Mouse (Mus musculus) CH12.LX (cell line): ENCODE measurements at regions not wholly inside any gene's neighbourhood (a gene's known extent, or its start where the extent isn't known, plus 50 kb on each side); places are given as distances from the start of the nearest gene placed in this dataset.

Experiments
- DNase-seq: peaks from one replicate; pipeline ENCODE4 v3.0.0-alpha.2; 2013; ENCODE audit errors: extremely low read depth
- H3K27ac ChIP-seq: 2 replicates; pipeline ENCODE4 v1.5.1; 2012; ENCODE audit warnings: low read depth, mild to moderate bottlenecking, control low read depth, moderate library complexity; ENCODE audit not compliant: insufficient read depth
- H3K27me3 ChIP-seq: replicated peaks from 2 replicates; pipeline ENCODE3; 2012; ENCODE audit warnings: inconsistent platforms
- H3K36me3 ChIP-seq, 2 experiments: replicated peaks in 1 of 2; 2 replicates each; pipeline versions ENCODE3 to v1.6.1; 2012; ENCODE audit warnings: inconsistent platforms in 1 of 2, low read length in 1 of 2, mild to moderate bottlenecking in 1 of 2, mixed read lengths in 1 of 2, moderate library complexity in 1 of 2; ENCODE audit not compliant: control insufficient read depth in 1 of 2, insufficient read depth in 1 of 2
- H3K4me1 ChIP-seq, 2 experiments: 2 replicates each; pipeline ENCODE4 v1.6.1; 2012; ENCODE audit warnings: inconsistent platforms in 1 of 2, moderate library complexity in 1 of 2; ENCODE audit not compliant: insufficient read depth in 2 of 2, control insufficient read depth in 1 of 2
- H3K4me2 ChIP-seq: 2 replicates; pipeline ENCODE4 v1.6.1; 2012; ENCODE audit warnings: low read depth, mild to moderate bottlenecking, control low read depth; ENCODE audit not compliant: poor library complexity, insufficient read depth, severe bottlenecking
- H3K4me3 ChIP-seq, 3 experiments: fragments of 150-350 bp in 1 of 3; sonication (generic) in 1 of 3; replicated peaks in 1 of 3; 2 replicates each; pipeline versions ENCODE3 to v1.5.1; 2011 to 2012; ENCODE audit warnings: low read depth in 2 of 3, low read length in 2 of 3, mild to moderate bottlenecking in 2 of 3, moderate library complexity in 2 of 3, control low read depth in 1 of 3, improper control_type of control experiment in 1 of 3, inconsistent platforms in 1 of 3, mixed read lengths in 1 of 3; ENCODE audit not compliant: poor library complexity in 1 of 3
- H3K79me2 ChIP-seq: replicated peaks from 2 replicates; pipeline ENCODE4 v1.6.1; 2012; ENCODE audit warnings: mild to moderate bottlenecking, moderate library complexity; ENCODE audit not compliant: control insufficient read depth, poor library complexity, insufficient read depth, severe bottlenecking; ENCODE audit errors: extremely low read depth
- H3K9ac ChIP-seq: 2 replicates; pipeline ENCODE4 v1.6.1; 2012; ENCODE audit warnings: low read depth, mild to moderate bottlenecking, control low read depth, moderate library complexity; ENCODE audit not compliant: insufficient read depth
- H3K9me3 ChIP-seq: replicated peaks from 2 replicates; pipeline ENCODE3; 2012; ENCODE audit warnings: low read length, inconsistent platforms, mixed read lengths
- BHLHE40 ChIP-seq: IDR thresholded peaks from 2 replicates; pipeline ENCODE4 v1.6.1; 2011; ENCODE audit warnings: mild to moderate bottlenecking, low read depth, low read length, improper control_type of control experiment
- CHD2 ChIP-seq: IDR thresholded peaks from 2 replicates; pipeline ENCODE4 v1.6.1; 2011; ENCODE audit warnings: low read length, improper control_type of control experiment
- CTCF ChIP-seq, 2 experiments: IDR thresholded peaks in 1 of 2; conservative IDR thresholded peaks in 1 of 2; 2 replicates each; pipeline ENCODE4 v1.5.1; 2011 to 2012; ENCODE audit warnings: low read depth in 2 of 2, low read length in 2 of 2, improper control_type of control experiment in 1 of 2, inconsistent platforms in 1 of 2, mild to moderate bottlenecking in 1 of 2, moderate library complexity in 1 of 2
- ELF1 ChIP-seq: IDR thresholded peaks from 2 replicates; pipeline ENCODE4 v1.6.1; 2014; ENCODE audit warnings: low read depth, mild to moderate bottlenecking, inconsistent platforms, low read length, improper control_type of control experiment
- EP300 ChIP-seq: IDR thresholded peaks from 2 replicates; pipeline ENCODE4 v1.6.1; 2011; ENCODE audit warnings: low read length, improper control_type of control experiment
- GABPA ChIP-seq: IDR thresholded peaks from 2 replicates; pipeline ENCODE4 v1.6.1; 2012; ENCODE audit warnings: low read depth, low read length, improper control_type of control experiment, inconsistent platforms; ENCODE audit not compliant: insufficient replicate concordance
- HCFC1 ChIP-seq: IDR thresholded peaks from 2 replicates; pipeline ENCODE4 v1.6.1; 2012; ENCODE audit warnings: low read depth, mild to moderate bottlenecking, inconsistent platforms, low read length, improper control_type of control experiment
- IRF4 ChIP-seq: IDR thresholded peaks from 2 replicates; pipeline ENCODE4 v1.6.1; 2014; ENCODE audit warnings: low read depth, mild to moderate bottlenecking, inconsistent platforms, low read length, improper control_type of control experiment
- JUN ChIP-seq: IDR thresholded peaks from 2 replicates; pipeline ENCODE4 v1.6.1; 2011; ENCODE audit warnings: low read depth, mild to moderate bottlenecking, low read length, improper control_type of control experiment, moderate library complexity; ENCODE audit not compliant: insufficient read depth
- MAFK ChIP-seq: IDR thresholded peaks from 2 replicates; pipeline ENCODE4 v1.6.1; 2011; ENCODE audit warnings: low read length, improper control_type of control experiment; ENCODE audit not compliant: insufficient replicate concordance
- MAX ChIP-seq: IDR thresholded peaks from 2 replicates; pipeline ENCODE4 v1.6.1; 2011; ENCODE audit warnings: low read length, improper control_type of control experiment
- MAZ ChIP-seq: IDR thresholded peaks from 2 replicates; pipeline ENCODE4 v1.6.1; 2012; ENCODE audit warnings: low read depth, mild to moderate bottlenecking, inconsistent platforms, low read length, improper control_type of control experiment, moderate library complexity
- MXI1 ChIP-seq: IDR thresholded peaks from 2 replicates; pipeline ENCODE4 v1.6.1; 2011; ENCODE audit warnings: mild to moderate bottlenecking, low read depth, low read length, improper control_type of control experiment
- MYC ChIP-seq: IDR thresholded peaks from 2 replicates; pipeline ENCODE4 v1.6.1; 2011; ENCODE audit warnings: low read depth, mild to moderate bottlenecking, improper control_type of control experiment, low read length
- NELFE ChIP-seq: IDR thresholded peaks from 2 replicates; pipeline ENCODE4 v1.6.1; 2011; ENCODE audit warnings: low read depth, low read length, improper control_type of control experiment
- NRF1 ChIP-seq: IDR thresholded peaks from 2 replicates; pipeline ENCODE4 v1.6.1; 2014; ENCODE audit warnings: low read depth, mild to moderate bottlenecking, inconsistent platforms, low read length, improper control_type of control experiment, moderate library complexity
- PAX5 ChIP-seq: IDR thresholded peaks from 2 replicates; pipeline ENCODE4 v1.6.1; 2012; ENCODE audit warnings: low read length, inconsistent platforms, mixed read lengths
- POLR2A ChIP-seq: IDR thresholded peaks from 2 replicates; pipeline ENCODE4 v1.6.1; 2011; ENCODE audit warnings: low read depth, mild to moderate bottlenecking, improper control_type of control experiment, low read length
- POLR2AphosphoS2 ChIP-seq: IDR thresholded peaks from 2 replicates; pipeline ENCODE4 v1.6.1; 2011; ENCODE audit warnings: low read depth, low read length, improper control_type of control experiment
- RAD21 ChIP-seq: IDR thresholded peaks from 2 replicates; pipeline ENCODE4 v1.6.1; 2011; ENCODE audit warnings: low read depth, mild to moderate bottlenecking, low read length, improper control_type of control experiment, moderate library complexity
- SIN3A ChIP-seq: IDR thresholded peaks from 2 replicates; pipeline ENCODE4 v1.6.1; 2012; ENCODE audit warnings: low read length, improper control_type of control experiment, inconsistent platforms
- SMC3 ChIP-seq: IDR thresholded peaks from 2 replicates; pipeline ENCODE4 v1.6.1; 2011; ENCODE audit warnings: low read depth, low read length, improper control_type of control experiment
- UBTF ChIP-seq: IDR thresholded peaks from 2 replicates; pipeline ENCODE4 v1.6.1; 2012; ENCODE audit warnings: low read depth, mild to moderate bottlenecking, inconsistent platforms, low read length, improper control_type of control experiment, moderate library complexity
- USF1 ChIP-seq: IDR thresholded peaks from 2 replicates; pipeline ENCODE4 v1.6.1; 2014; ENCODE audit warnings: low read depth, mild to moderate bottlenecking, inconsistent platforms, low read length, improper control_type of control experiment
- ZC3H11A ChIP-seq: IDR thresholded peaks from 2 replicates; pipeline ENCODE4 v1.6.1; 2012; ENCODE audit warnings: low read depth, mild to moderate bottlenecking, inconsistent platforms, low read length, improper control_type of control experiment
- ZKSCAN1 ChIP-seq: IDR thresholded peaks from 2 replicates; pipeline ENCODE4 v1.6.1; 2012; ENCODE audit warnings: low read depth, inconsistent platforms, low read length, improper control_type of control experiment, borderline replicate concordance
- dilution Hi-C: fragments of 300-500 bp; cut with MboI; formaldehyde crosslinking; loops from 2 replicates; pipeline ENCODE4 v1.14.3; 2020; ENCODE audit warnings: low sequenced_read_pairs; ENCODE audit not compliant: extremely low pct_unique_long_range_greater_than_20kb, extremely low pct_ligation_motif_present
- in situ Hi-C: fragments of 300-500 bp; cut with MboI; formaldehyde crosslinking; loops from 3 replicates; pipeline ENCODE4 v1.14.3; 2019; ENCODE audit warnings: low sequenced_read_pairs, low pct_ligation_motif_present, low pct_unique_long_range_greater_than_20kb, mixed read lengths

- no peak overlapping the region for H3K4me2 ChIP-seq
- H3K79me2 ChIP-seq = no peaks in the 10 kb centered on the region
- peaks cover 56% of the 10 kb centered on the region for H3K9me3 ChIP-seq
- no peak overlapping the region for H3K9ac ChIP-seq
- DNase-seq = no peak
- in situ Hi-C loops = no loop called here
- TF ChIP-seq SMC3 = no peak
- TF ChIP-seq CHD2 = no peak
- no peak for TF ChIP-seq UBTF
- TF ChIP-seq USF1 = no peak
- no peak for TF ChIP-seq IRF4
- TF ChIP-seq MAFK = no peak
- no peak for TF ChIP-seq RAD21
- no peak for TF ChIP-seq MYC
- dilution Hi-C loops = no loop called here
- H3K27me3 ChIP-seq = no peaks in the 10 kb centered on the region
- H3K27ac ChIP-seq = no peak overlapping the region
- no peak overlapping the region for H3K4me3 ChIP-seq
- no peaks in the 10 kb centered on the region for H3K36me3 ChIP-seq
- no peaks in the 10 kb centered on the region for H3K4me1 ChIP-seq
Observed at GRCm38 (mm10) chr9:94361011-94361410, 176.9 kb downstream of the 1190002N15Rik start.

DNA sequence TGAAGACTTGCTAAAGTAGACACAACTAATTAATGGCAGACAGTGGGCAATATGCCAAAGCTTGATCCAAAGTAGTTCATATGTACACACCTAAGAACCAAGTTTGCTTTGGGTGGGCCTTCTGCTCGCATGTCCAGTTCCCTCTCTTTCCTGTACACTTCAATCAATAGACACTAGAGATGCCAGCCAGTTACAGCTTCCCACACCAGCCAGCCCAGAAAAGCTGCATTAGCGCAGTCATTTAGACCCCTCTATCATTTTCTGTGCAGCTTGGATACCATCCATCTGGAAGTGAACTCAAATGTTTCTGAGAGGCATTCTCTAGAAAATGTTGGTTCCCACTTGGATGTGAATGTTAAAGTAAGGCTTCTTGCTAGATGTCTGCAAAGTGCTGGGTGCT is 179.7 kb downstream of the 1190002N15Rik start:
- H3K9ac ChIP-seq = no peak overlapping the region
- TF ChIP-seq POLR2A (no peak), ZC3H11A (no peak)
- DNase-seq = no peak
- no peak overlapping the region for H3K4me2 ChIP-seq
- in situ Hi-C loops (no loop called here), dilution Hi-C loops (no loop called here)
- H3K4me3 ChIP-seq = no peak overlapping the region
- H3K4me1 ChIP-seq = no peaks in the 10 kb centered on the region
- H3K9me3 ChIP-seq = peaks cover 45% of the 10 kb centered on the region
- H3K79me2 ChIP-seq = no peaks in the 10 kb centered on the region
- H3K36me3 ChIP-seq = no peaks in the 10 kb centered on the region
- H3K27ac ChIP-seq = no peak overlapping the region
- no peaks in the 10 kb centered on the region for H3K27me3 ChIP-seq

DNA sequence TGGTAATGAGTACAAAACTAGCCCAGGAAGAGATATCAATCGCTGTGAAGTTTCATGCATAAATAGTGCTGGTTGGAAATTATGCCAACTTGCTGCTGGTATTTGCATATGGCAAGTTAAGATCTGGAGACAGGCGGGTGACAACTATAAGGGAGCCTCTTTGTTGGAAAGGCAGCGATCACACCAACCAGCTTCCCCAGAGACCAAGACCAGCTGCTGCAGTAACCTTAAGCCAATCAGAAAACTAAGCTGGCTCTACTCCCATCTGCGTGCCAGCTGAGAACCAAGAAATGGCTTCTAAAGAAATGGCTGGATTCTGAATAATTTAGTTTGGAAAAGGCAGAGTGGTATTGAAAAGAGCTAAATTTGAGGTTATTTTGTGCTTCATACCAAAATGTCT is 195.9 kb downstream of the 1190002N15Rik start:
- no peak for DNase-seq
- H3K36me3 ChIP-seq = no peaks in the 10 kb centered on the region
- H3K4me3 ChIP-seq = no peak overlapping the region
- no peaks in the 10 kb centered on the region for H3K79me2 ChIP-seq
- in situ Hi-C loops = no loop called here
- dilution Hi-C loops = no loop called here
- no peaks in the 10 kb centered on the region for H3K27me3 ChIP-seq
- no peak for TF ChIP-seq SIN3A
- no peak for TF ChIP-seq MAX
- TF ChIP-seq ZC3H11A = no peak
- no peak for TF ChIP-seq EP300
- no peak for TF ChIP-seq MXI1
- no peak for TF ChIP-seq BHLHE40
- no peak for TF ChIP-seq MAZ
- no peak for TF ChIP-seq JUN
- TF ChIP-seq CTCF (conservative IDR thresholded peaks at IDR 0.05 in 1 of 2, IDR thresholded peaks at IDR 0.05 in 1 of 2; ENCODE audit: low read depth in 2 of 2, low read length in 2 of 2) = no peak
- TF ChIP-seq ELF1 = no peak
- TF ChIP-seq GABPA = no peak
- no peak for TF ChIP-seq NRF1
- no peak for TF ChIP-seq POLR2AphosphoS2
- no peak for TF ChIP-seq PAX5
- no peak for TF ChIP-seq NELFE
- no peak for TF ChIP-seq IRF4
- TF ChIP-seq ZKSCAN1 = no peak
- TF ChIP-seq CHD2 = no peak
- no peak for TF ChIP-seq HCFC1
- no peak overlapping the region for H3K9ac ChIP-seq
- H3K9me3 ChIP-seq = peaks cover 33% of the 10 kb centered on the region
- no peak overlapping the region for H3K4me2 ChIP-seq
- H3K27ac ChIP-seq = no peak overlapping the region
- H3K4me1 ChIP-seq = no peaks in the 10 kb centered on the region
